Mouse (Mus musculus): ENCODE measurements around the gene Prim2. TPM values are rescaled to one million over a fixed set of nuclear protein-coding genes. Genes with fewer than 3 reads are reported as not detected.

Gene Prim2
- polyA plus RNA-seq, 1 experiment from 2014 or later: 57.6 TPM

- no peak overlapping the region for H3K27ac ChIP-seq (replicated peaks)
- WGBS: 96% methylated on average over 5 of the region's 5 CpGs
- H3K9me3 ChIP-seq (replicated peaks): no peaks in the 10 kb centered on the region
- 0 out of 2 replicates have a peak, but pooled peaks cover 3% of the 10 kb centered on the region for H3K36me3 ChIP-seq
- no peak overlapping the region for H3K4me3 ChIP-seq
- no peaks in the 10 kb centered on the region for H3K27me3 ChIP-seq (ENCODE audit: low read depth, poor library complexity, severe bottlenecking)
- no peaks in the 10 kb centered on the region for H3K4me1 ChIP-seq
- DNase-seq (ENCODE audit: low spot score): no peak
These were observed 181.2 kb downstream of the Prim2 start for GRCm38 (mm10) chr1:33488372-33488771.

- Histone ChIP-seq H3K9me3 (replicated peaks) (no peaks in the 10 kb centered on the region; the same call in 1 of the 2 replicates), H3K36me3 (peaks cover 8% of the 10 kb centered on the region; the same call in 1 of the 2 replicates), H3K4me1 (no peaks in the 10 kb centered on the region), H3K4me3 (no peak overlapping the region), H3K27me3 (ENCODE audit: low read depth, poor library complexity, severe bottlenecking) (no peaks in the 10 kb centered on the region), H3K27ac (replicated peaks) (no peak overlapping the region)
- WGBS: 85% methylated on average over 3 of the region's 3 CpGs
- no peak for DNase-seq (ENCODE audit: low spot score)
These were observed 185.8 kb downstream of the Prim2 start for GRCm38 (mm10) chr1:33483746-33484145.

- H3K27ac ChIP-seq (replicated peaks): no peak overlapping the region
- peaks cover 17% of the 10 kb centered on the region for H3K36me3 ChIP-seq
- H3K4me1 ChIP-seq: no peaks in the 10 kb centered on the region
- no peak for DNase-seq (ENCODE audit: low spot score)
- WGBS: 90% methylated on average over 7 of the region's 7 CpGs
- H3K9me3 ChIP-seq (replicated peaks): no peaks in the 10 kb centered on the region; the same call in 1 of the 2 replicates
- H3K4me3 ChIP-seq: no peak overlapping the region
- H3K27me3 ChIP-seq (ENCODE audit: low read depth, poor library complexity, severe bottlenecking): no peaks in the 10 kb centered on the region
These were observed 189.2 kb downstream of the Prim2 start for GRCm38 (mm10) chr1:33480382-33480781.

GRCm38 (mm10) chr1:33471069-33471468 is 198.5 kb downstream of the Prim2 start:
- H3K27ac ChIP-seq (replicated peaks): no peak overlapping the region
- peaks cover 13% of the 10 kb centered on the region for H3K36me3 ChIP-seq
- H3K27me3 ChIP-seq (ENCODE audit: low read depth, poor library complexity, severe bottlenecking): no peaks in the 10 kb centered on the region
- H3K9me3 ChIP-seq (replicated peaks): no peaks in the 10 kb centered on the region
- H3K4me3 ChIP-seq: no peak overlapping the region
- no peak for DNase-seq (ENCODE audit: low spot score)
- 93% methylated on average over 6 of the region's 6 CpGs for WGBS
- no peaks in the 10 kb centered on the region for H3K4me1 ChIP-seq

- WGBS: 92% methylated on average over 8 of the region's 8 CpGs
- H3K27ac ChIP-seq (replicated peaks): no peak overlapping the region
- H3K27me3 ChIP-seq (ENCODE audit: low read depth, poor library complexity, severe bottlenecking): no peaks in the 10 kb centered on the region
- no peak overlapping the region for H3K4me3 ChIP-seq
- DNase-seq (ENCODE audit: low spot score): no peak
- no peaks in the 10 kb centered on the region for H3K4me1 ChIP-seq
- H3K36me3 ChIP-seq: peaks cover 13% of the 10 kb centered on the region
- no peaks in the 10 kb centered on the region for H3K9me3 ChIP-seq (replicated peaks)
These were observed 199.4 kb downstream of the Prim2 start for GRCm38 (mm10) chr1:33470222-33470621.

- no peak overlapping the region for H3K4me3 ChIP-seq
- no peak for DNase-seq (ENCODE audit: low spot score)
- WGBS: 81% methylated on average over 5 of the region's 5 CpGs
- no peaks in the 10 kb centered on the region for H3K27me3 ChIP-seq (ENCODE audit: low read depth, poor library complexity, severe bottlenecking)
- H3K9me3 ChIP-seq (replicated peaks): no peaks in the 10 kb centered on the region
- peaks cover 11% of the 10 kb centered on the region for H3K36me3 ChIP-seq
- H3K4me1 ChIP-seq: no peaks in the 10 kb centered on the region
- no peak overlapping the region for H3K27ac ChIP-seq (replicated peaks)
These were observed 205.4 kb downstream of the Prim2 start for GRCm38 (mm10) chr1:33464234-33464633.

- Histone ChIP-seq H3K27ac (replicated peaks) (no peak overlapping the region), H3K4me1 (no peaks in the 10 kb centered on the region), H3K9me3 (replicated peaks) (no peaks in the 10 kb centered on the region), H3K27me3 (ENCODE audit: low read depth, poor library complexity, severe bottlenecking) (no peaks in the 10 kb centered on the region), H3K4me3 (no peak overlapping the region), H3K36me3 (peaks cover 11% of the 10 kb centered on the region)
- DNase-seq (ENCODE audit: low spot score): no peak
- 89% methylated on average over 8 of the region's 8 CpGs for whole genome bisulfite sequencing
These were observed 208.9 kb downstream of the Prim2 start for GRCm38 (mm10) chr1:33460703-33461102.

GRCm38 (mm10) chr1:33460262-33460661 is 209.3 kb downstream of the Prim2 start:
- H3K9me3 ChIP-seq (replicated peaks): no peaks in the 10 kb centered on the region
- no peak overlapping the region for H3K27ac ChIP-seq (replicated peaks)
- H3K4me3 ChIP-seq: no peak overlapping the region
- no peaks in the 10 kb centered on the region for H3K4me1 ChIP-seq
- DNase-seq (ENCODE audit: low spot score): no peak
- 85% methylated on average over 3 of the region's 3 CpGs for WGBS
- no peaks in the 10 kb centered on the region for H3K27me3 ChIP-seq (ENCODE audit: low read depth, poor library complexity, severe bottlenecking)
- peaks cover 11% of the 10 kb centered on the region for H3K36me3 ChIP-seq

- no peak for DNase-seq (ENCODE audit: low spot score)
- H3K9me3 ChIP-seq (replicated peaks): no peaks in the 10 kb centered on the region
- H3K27me3 ChIP-seq (ENCODE audit: low read depth, poor library complexity, severe bottlenecking): no peaks in the 10 kb centered on the region
- 79% methylated on average over 3 of the region's 3 CpGs for WGBS
- no peak overlapping the region for H3K4me3 ChIP-seq
- no peaks in the 10 kb centered on the region for H3K4me1 ChIP-seq
- peaks cover 12% of the 10 kb centered on the region for H3K36me3 ChIP-seq
- no peak overlapping the region for H3K27ac ChIP-seq (replicated peaks)
These were observed 210.6 kb downstream of the Prim2 start for GRCm38 (mm10) chr1:33458950-33459349.

GRCm38 (mm10) chr1:33454251-33454650 is 215.3 kb downstream of the Prim2 start:
- Histone ChIP-seq H3K27me3 (ENCODE audit: low read depth, poor library complexity, severe bottlenecking) (no peaks in the 10 kb centered on the region), H3K9me3 (replicated peaks) (no peaks in the 10 kb centered on the region), H3K27ac (replicated peaks) (no peak overlapping the region), H3K4me3 (no peak overlapping the region), H3K36me3 (peaks cover 7% of the 10 kb centered on the region; the same call in 1 of the 2 replicates), H3K4me1 (no peaks in the 10 kb centered on the region)
- WGBS: 96% methylated on average over 6 of the region's 6 CpGs
- DNase-seq (ENCODE audit: low spot score): no peak

- no peaks in the 10 kb centered on the region for H3K27me3 ChIP-seq (ENCODE audit: low read depth, poor library complexity, severe bottlenecking)
- WGBS: 91% methylated on average over 9 of the region's 9 CpGs
- no peak overlapping the region for H3K27ac ChIP-seq (replicated peaks)
- H3K9me3 ChIP-seq (replicated peaks): no peaks in the 10 kb centered on the region
- H3K4me1 ChIP-seq: no peaks in the 10 kb centered on the region
- no peak for DNase-seq (ENCODE audit: low spot score)
- H3K36me3 ChIP-seq: peaks cover 7% of the 10 kb centered on the region; the same call in 1 of the 2 replicates
- no peak overlapping the region for H3K4me3 ChIP-seq
These were observed 216.3 kb downstream of the Prim2 start for GRCm38 (mm10) chr1:33453299-33453698.

GRCm38 (mm10) chr1:33447179-33447578 is 222.4 kb downstream of the Prim2 start:
- 80% methylated on average over 4 of the region's 4 CpGs for WGBS
- Histone ChIP-seq H3K4me3 (no peak overlapping the region), H3K27me3 (ENCODE audit: low read depth, poor library complexity, severe bottlenecking) (no peaks in the 10 kb centered on the region), H3K36me3 (no peaks in the 10 kb centered on the region), H3K27ac (replicated peaks) (no peak overlapping the region), H3K4me1 (no peaks in the 10 kb centered on the region), H3K9me3 (replicated peaks) (no peaks in the 10 kb centered on the region)
- DNase-seq (ENCODE audit: low spot score): no peak

- Histone ChIP-seq H3K36me3 (no peaks in the 10 kb centered on the region), H3K4me3 (no peak overlapping the region), H3K27me3 (ENCODE audit: low read depth, poor library complexity, severe bottlenecking) (no peaks in the 10 kb centered on the region), H3K4me1 (no peaks in the 10 kb centered on the region), H3K27ac (replicated peaks) (no peak overlapping the region), H3K9me3 (replicated peaks) (no peaks in the 10 kb centered on the region)
- DNase-seq (ENCODE audit: low spot score): no peak
- 89% methylated on average over 2 of the region's 2 CpGs for WGBS
These were observed 233.4 kb downstream of the Prim2 start for GRCm38 (mm10) chr1:33436167-33436566.
